Mouse (Mus musculus) liver, embryonic 15.5 days (tissue): Measurements from ENCODE around the gene Chrna3. TPM values are rescaled to one million over a fixed set of nuclear protein-coding genes. Genes with fewer than 3 reads are reported as not detected.

ENCODE experiments used
- polyA plus RNA-seq: library from polyadenylated mRNA; unstranded; fragments of >200 nt; fragmentation: Nextera tagmentation; extraction: Ambion mirVana; gene quantifications from 2 replicates; pipeline ENCODE4 v1.2.1, GENCODE M21; 2015

The Chrna3 gene
- polyA plus RNA-seq, 1 experiment from 2014 or later, result not detected

Other genes starting within 250 kb of the Chrna3 start
- gene Ireb2, start 162.8 kb downstream of the Chrna3 start, polyA plus RNA-seq, result 8.3 and 8.8 TPM in 2 replicates
- gene Hykk, start 109.3 kb downstream of the Chrna3 start, polyA plus RNA-seq, result 2.6 and 3.0 TPM in 2 replicates
- 135 and 138 TPM in 2 replicates for gene Psma4, start 75.8 kb downstream of the Chrna3 start, polyA plus RNA-seq
- 0.31 and 0.41 TPM in 2 replicates for gene AY074887, start 75.6 kb downstream of the Chrna3 start, polyA plus RNA-seq
- gene Chrna5, start 45.7 kb downstream of the Chrna3 start, polyA plus RNA-seq, result 0.05 TPM in 1 of 2 replicates, not detected in the other
- gene Chrnb4, start 22.2 kb upstream of the Chrna3 start, polyA plus RNA-seq, result not detected in 2 replicates
- gene Ube2q2, start 122.3 kb upstream of the Chrna3 start, polyA plus RNA-seq, result 10.9 and 12.1 TPM in 2 replicates
- gene Fbxo22, start 182.4 kb upstream of the Chrna3 start, polyA plus RNA-seq, result 18.4 and 19.9 TPM in 2 replicates